Mouse (Mus musculus): ENCODE data around the gene Vmn2r33. TPM values are rescaled to one million over a fixed set of nuclear protein-coding genes. Genes with fewer than 3 reads are reported as not detected.
"Not testable (repeated sequence)": the region's sequence is repeated elsewhere in the genome, so short reads cannot be mapped to it uniquely, and the experiment has no call there.

The Vmn2r33 gene
- total RNA-seq (2021), result not detected in 2 replicates
- long read RNA-seq, result 0 reads

DNA sequence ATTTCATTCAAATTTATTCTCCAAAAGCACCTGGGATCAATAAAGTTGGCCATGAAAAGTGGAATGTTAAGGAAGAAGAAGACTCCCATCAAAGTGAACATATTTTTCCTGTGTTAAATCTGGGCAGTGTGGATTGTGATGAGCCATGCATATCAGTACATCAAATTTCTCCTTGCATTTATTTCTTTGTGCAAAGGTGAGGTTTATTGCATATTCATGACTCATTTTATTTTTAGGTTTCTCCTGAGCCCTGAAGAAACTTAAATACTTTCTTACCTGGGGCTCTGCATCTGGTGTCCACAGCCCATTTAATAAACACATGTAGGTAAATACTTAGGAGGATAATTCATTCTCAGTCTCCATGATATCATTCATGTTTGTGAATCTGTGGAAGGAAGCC, at the start of gene Vmn2r33:
Gene Vmn2r33, minus strand, starts transcription at position 101 of the 400 bp plus-strand sequence.
- DNase-seq, result not testable (repeated sequence)

Other genes starting within 250 kb of the Vmn2r33 start
- 0.24 and 0.67 TPM in 2 replicates for gene Vmn2r30, start 229.2 kb downstream of the Vmn2r33 start, total RNA-seq (2021)
- gene Gm45783, start 192.2 kb downstream of the Vmn2r33 start, total RNA-seq (2021), result 2.5 and 3.1 TPM in 2 replicates
- not detected in 2 replicates for gene Vmn2r31, start 167.1 kb downstream of the Vmn2r33 start, total RNA-seq (2021)
- not detected in 2 replicates for gene Vmn2r32, start 86.8 kb downstream of the Vmn2r33 start, total RNA-seq (2021)
- gene Vmn2r34, start 122.7 kb upstream of the Vmn2r33 start, total RNA-seq (2021), result not detected in 2 replicates